Mouse (Mus musculus) thymus, adult 2 months (tissue): ENCODE data around the gene Pigk.

Experiments
- CTCF ChIP-seq: fragments of 200-500 bp; IDR thresholded peaks from 2 replicates; pipeline ENCODE4 v1.5.1; 2012; ENCODE audit warnings: mild to moderate bottlenecking, control low read depth, low read length, moderate library complexity, borderline replicate concordance; ENCODE audit not compliant: control insufficient read depth, poor library complexity, insufficient read depth; ENCODE audit errors: extremely low read depth
- POLR2A ChIP-seq: fragments of 200-500 bp; IDR thresholded peaks from 2 replicates; pipeline ENCODE4 v1.6.1; 2012; ENCODE audit warnings: mild to moderate bottlenecking, low read length, control low read depth, moderate library complexity; ENCODE audit not compliant: control insufficient read depth, poor library complexity, insufficient read depth; ENCODE audit errors: extremely low read depth

DNA sequence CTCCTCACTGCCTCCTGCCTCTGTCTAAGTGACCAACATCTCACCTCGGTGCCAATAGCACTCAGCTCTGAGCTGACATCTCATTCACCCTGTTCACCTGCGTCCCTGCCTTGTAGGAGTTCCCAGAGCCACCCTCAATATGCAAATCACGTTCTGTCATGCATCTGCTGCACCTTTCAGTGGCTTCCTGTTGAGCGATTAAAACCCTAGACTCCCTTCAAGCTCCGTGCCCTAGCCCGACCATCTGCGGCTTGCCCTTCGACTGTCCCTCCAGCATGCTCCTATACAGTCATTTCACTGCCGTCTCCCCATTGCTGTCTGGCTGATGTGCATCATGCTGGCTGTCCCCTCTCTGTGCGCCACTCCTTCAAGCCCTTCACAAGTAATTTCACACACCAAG lies 142.2 kb downstream of the Pigk start:
- TF ChIP-seq CTCF: no peak
- no peak for TF ChIP-seq POLR2A
